Mouse (Mus musculus) olfactory bulb, adult 2 months (tissue): Measurements from ENCODE around the gene Dhrs11. TPM values are rescaled to one million over a fixed set of nuclear protein-coding genes. Genes with fewer than 3 reads are reported as not detected.
A peak's percentile ranks its signal among the peaks of the same experiment; 100 is the strongest.

Experiments used
- H3K27ac ChIP-seq: fragments of 200-500 bp; 2 replicates; pipeline ENCODE4 v1.5.1; 2012; ENCODE audit warnings: low read depth, low read length; ENCODE audit not compliant: insufficient read depth
- H3K4me1 ChIP-seq: fragments of 200-500 bp; 2 replicates; pipeline ENCODE4 v1.6.1; 2012; ENCODE audit warnings: low read length; ENCODE audit not compliant: control insufficient read depth, insufficient read depth
- H3K4me3 ChIP-seq: fragments of 200-500 bp; 2 replicates; pipeline ENCODE4 v1.5.1; 2012; ENCODE audit warnings: mild to moderate bottlenecking, low read depth, low read length, moderate library complexity; ENCODE audit not compliant: insufficient read depth
- CTCF ChIP-seq: fragments of 200-500 bp; IDR thresholded peaks from 2 replicates; pipeline ENCODE4 v1.5.1; 2012; ENCODE audit warnings: low read depth, mild to moderate bottlenecking, low read length, moderate library complexity; ENCODE audit not compliant: insufficient read depth
- POLR2A ChIP-seq: fragments of 200-500 bp; IDR thresholded peaks from 2 replicates; pipeline ENCODE4 v1.6.1; 2012; ENCODE audit warnings: mild to moderate bottlenecking, low read depth, low read length, moderate library complexity; ENCODE audit not compliant: insufficient read depth
- WGBS: fragments of 180-500 bp; shearing (Covaris S2); methylation state at CpG from one replicate; pipeline ENCODE4 v1.1.7; 2018; 5-methylcytosine and 5-hydroxymethylcytosine counted together
- polyA plus RNA-seq: library from polyadenylated mRNA; stranded (reverse); fragments of >200 nt; gene quantifications from 2 replicates; pipeline ENCODE4 v1.2.4, GENCODE M21; 2012; ENCODE audit warnings: low replicate concordance; ENCODE audit not compliant: missing spikeins, insufficient read depth, insufficient read length

Gene Dhrs11
- polyA plus RNA-seq, 1 experiment = not detected

DNA sequence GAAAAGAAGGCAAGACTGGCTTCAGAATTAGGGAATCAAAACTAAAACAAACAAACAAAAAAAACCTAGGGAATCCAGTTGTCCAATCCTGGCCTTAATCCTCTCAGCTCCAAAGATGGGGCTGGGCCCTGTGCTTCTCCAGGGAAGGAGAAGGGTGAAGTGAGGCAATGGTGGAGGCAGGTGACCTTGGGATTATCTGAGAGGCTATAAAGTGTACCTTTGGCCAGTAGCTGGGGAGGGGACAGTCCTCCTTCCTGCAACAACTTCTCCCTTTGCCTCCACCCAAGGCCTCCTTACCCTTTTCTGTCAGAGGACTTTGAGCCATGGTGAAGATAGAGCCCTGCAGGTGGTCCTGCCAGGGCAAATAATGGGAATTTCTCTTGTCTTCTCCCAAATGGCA is 1.3 kb downstream of the Dhrs11 start:
- Histone ChIP-seq H3K4me3 (no peak overlapping the region), H3K27ac (no peak overlapping the region)
- no peak for TF ChIP-seq POLR2A
- no peak for TF ChIP-seq CTCF

DNA sequence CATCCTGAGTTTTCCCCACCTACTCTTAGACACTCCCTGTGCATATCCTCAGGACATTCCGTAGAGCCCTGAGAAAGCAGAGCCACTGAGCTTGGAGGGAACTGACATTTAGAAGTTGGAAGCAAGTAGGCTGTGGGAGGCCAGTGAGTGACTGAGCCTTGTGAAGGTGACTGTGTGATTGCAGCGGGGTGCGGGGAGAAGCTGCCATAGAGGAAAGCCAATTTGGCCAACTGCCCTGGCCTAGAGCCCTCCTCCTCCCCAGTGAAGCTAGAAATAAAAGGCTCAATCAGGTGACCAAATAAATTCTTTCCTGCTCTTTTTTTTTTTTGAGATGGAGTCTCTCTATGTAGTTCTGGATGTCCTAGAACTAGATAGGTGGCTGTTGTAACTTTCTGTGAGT is 2.6 kb downstream of the Dhrs11 start:
- WGBS = 27% methylated on average over 3 of the region's 3 CpGs
- Histone ChIP-seq H3K4me3 (no peak overlapping the region), H3K4me1 (peaks cover 9% of the 10 kb centered on the region), H3K27ac (no peak overlapping the region)
- TF ChIP-seq CTCF = no peak
- TF ChIP-seq POLR2A = no peak

More for the DNA sequence above, 1.3 kb downstream of the Dhrs11 start:
- H3K4me1 ChIP-seq = peaks cover 9% of the 10 kb centered on the region

DNA sequence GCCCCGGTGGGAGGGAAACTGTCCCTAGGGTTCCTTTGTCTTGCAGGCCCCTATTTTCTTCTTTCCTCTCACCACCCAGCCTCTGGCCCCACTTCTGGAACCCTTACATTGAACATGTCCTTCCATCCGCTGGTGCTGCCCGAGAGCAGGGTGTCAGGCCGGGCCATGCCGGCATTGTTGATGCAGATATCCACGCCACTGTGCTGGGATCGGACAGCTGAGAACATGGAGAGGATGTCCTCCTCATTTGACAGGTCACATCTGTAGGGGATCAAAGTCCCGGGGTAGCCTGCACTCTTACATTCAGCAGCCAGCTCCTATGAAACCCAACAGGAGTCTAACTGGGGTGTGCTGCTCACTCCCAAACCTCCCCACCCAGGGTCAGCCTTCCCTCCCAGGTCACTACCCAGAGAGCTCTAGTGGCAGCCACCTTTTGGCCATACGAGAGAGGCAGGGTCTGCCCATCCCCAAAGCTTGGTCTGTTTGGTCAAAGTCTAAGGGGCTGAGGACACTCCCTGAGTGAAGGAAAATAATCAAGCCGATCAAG is 3.5 kb downstream of the Dhrs11 start:
- no peak overlapping the region for H3K4me3 ChIP-seq
- 93% methylated on average over 10 of the region's 10 CpGs for WGBS
- H3K27ac ChIP-seq = no peak overlapping the region
- TF ChIP-seq CTCF (no peak), POLR2A (no peak)
- peaks cover 9% of the 10 kb centered on the region for H3K4me1 ChIP-seq

DNA sequence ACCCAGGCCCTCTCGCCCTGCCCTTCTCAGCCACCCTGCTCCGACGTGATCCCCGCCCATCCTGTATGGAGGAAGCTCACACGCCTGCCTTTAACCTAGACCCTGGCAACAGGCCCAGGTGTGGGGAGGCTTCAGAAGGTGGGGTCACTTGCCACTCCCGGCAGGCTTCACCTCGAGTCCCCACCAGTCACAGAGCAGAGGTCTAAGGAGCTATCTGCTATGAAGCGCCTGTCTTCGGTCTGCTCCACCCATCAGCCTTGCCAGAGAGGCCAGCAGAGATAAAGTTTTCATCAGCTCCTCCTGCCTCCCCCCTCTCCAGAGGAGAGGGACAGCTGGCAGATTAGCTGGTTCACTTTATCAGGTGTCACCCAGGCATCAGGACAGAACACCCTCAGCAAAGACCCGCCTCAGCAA is 5.3 kb downstream of the Dhrs11 start:
- Histone ChIP-seq H3K4me1 (peaks cover 5% of the 10 kb centered on the region), H3K27ac (no peak overlapping the region), H3K4me3 (no peak overlapping the region)
- 80% methylated on average over 10 of the region's 10 CpGs for WGBS
- TF ChIP-seq POLR2A (no peak), CTCF (no peak)

DNA sequence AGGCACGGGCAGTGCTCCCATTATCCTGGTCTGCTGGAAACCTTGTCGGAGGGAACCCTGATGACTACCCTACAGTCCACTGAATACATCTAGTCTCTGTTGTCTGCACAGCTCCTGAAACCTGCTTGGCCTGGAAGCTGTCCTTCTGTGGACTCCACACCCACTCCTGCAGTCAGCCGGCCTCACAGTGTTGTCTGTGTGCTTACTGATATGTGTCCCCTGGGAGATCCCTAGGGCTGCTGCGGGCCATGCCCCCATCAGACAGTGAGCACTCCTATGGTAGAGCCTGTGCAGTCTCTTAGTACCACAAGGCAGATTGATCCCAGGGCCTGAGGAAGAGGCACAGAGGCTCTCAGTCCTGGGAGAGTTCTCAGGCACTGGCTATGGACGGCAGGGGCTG is 6.3 kb downstream of the Dhrs11 start:
- TF ChIP-seq POLR2A = no peak
- no peak for TF ChIP-seq CTCF
- 93% methylated on average over 5 of the region's 5 CpGs for WGBS
- Histone ChIP-seq H3K4me3 (no peak overlapping the region), H3K27ac (no peak overlapping the region), H3K4me1 (peaks cover 3% of the 10 kb centered on the region)

DNA sequence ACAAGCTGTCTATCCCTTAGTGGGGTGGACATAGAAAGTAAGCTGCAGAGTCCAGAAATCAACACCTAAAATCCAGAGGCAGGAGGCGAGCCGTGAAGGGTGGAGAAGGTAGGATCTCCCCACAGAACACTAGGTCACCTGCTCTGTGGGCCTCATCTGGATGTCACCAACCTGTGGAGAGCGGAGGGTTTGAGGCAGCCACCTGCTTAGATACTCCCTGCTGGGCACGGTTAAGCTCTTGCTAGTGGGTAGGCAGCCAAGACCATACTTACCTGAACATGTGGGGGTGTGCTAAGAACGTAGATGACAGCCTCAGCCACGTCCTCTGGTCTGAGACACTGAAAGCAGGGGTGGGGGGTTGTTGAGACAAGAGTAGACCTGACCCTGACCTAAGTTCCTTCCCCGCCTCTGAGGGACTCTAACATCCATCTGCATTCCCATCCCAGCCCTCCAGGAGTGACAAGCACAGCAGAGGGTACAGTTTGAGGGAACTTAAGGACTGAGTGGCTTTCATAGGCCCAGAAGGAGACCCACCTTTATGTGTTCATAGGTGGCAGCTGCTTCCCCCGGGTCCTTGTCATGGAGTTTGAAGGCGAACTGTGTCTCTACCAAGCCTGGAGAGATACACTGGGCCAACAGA is 7.5 kb downstream of the Dhrs11 start:
- 91% methylated on average over 9 of the region's 9 CpGs for WGBS

DNA sequence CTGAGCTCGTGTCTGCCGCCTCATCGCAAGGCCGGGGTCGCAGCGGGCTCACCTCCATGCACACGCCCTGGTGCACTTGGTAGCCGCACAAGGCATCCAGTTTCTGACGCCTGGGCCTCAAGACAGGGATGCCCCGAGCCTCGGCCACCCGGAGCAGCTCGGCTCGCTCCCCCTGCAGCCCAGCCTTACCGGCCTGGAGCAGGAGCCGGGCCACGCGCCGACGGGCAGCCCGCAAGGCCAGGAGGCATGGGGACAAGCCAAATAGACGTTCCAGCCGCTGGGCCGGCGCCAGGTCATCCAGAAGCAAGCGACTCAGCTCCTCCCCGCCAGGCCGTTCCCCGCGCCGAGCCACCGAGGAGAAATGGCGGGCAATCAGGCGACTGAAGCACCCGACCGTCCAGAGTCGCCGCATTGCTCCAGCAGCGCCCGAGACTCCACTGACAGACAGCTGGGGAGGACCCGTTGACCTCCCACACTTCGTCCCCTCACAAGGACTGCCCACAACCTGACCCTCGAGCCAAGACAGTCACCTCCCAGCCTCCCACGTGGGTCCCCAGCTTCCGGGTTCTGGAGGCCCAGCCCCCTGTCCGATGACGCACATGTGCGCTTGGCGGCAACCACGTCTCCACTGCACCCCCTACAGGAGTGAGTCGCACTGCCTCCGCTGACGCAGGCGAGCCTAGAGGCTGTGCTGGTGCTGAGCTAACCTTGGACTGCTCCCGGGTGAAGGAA is 9.7 kb downstream of the Dhrs11 start, which contains the start of gene Mrm1:
TSS of gene Mrm1 (minus strand) at position 555 of the 732 bp plus-strand sequence.
- peaks cover 3% of the 10 kb centered on the region for H3K4me1 ChIP-seq
- peak; percentile 15; the same call in 1 of the 2 replicates for TF ChIP-seq POLR2A
- TF ChIP-seq CTCF = peak; percentile 63; the same call in 1 of the 2 replicates
- under 1% methylated on average over 55 of the region's 55 CpGs for WGBS
- H3K4me3 ChIP-seq = peak within 1 kb of the TSS; percentile 71
- peak within 1 kb of the TSS; percentile 23; the same call in 1 of the 2 replicates for H3K27ac ChIP-seq

More for the DNA sequence above, 7.5 kb downstream of the Dhrs11 start:
- Histone ChIP-seq H3K27ac (no peak overlapping the region), H3K4me3 (no peak overlapping the region), H3K4me1 (peaks cover 3% of the 10 kb centered on the region)
- no peak for TF ChIP-seq CTCF
- TF ChIP-seq POLR2A = no peak

DNA sequence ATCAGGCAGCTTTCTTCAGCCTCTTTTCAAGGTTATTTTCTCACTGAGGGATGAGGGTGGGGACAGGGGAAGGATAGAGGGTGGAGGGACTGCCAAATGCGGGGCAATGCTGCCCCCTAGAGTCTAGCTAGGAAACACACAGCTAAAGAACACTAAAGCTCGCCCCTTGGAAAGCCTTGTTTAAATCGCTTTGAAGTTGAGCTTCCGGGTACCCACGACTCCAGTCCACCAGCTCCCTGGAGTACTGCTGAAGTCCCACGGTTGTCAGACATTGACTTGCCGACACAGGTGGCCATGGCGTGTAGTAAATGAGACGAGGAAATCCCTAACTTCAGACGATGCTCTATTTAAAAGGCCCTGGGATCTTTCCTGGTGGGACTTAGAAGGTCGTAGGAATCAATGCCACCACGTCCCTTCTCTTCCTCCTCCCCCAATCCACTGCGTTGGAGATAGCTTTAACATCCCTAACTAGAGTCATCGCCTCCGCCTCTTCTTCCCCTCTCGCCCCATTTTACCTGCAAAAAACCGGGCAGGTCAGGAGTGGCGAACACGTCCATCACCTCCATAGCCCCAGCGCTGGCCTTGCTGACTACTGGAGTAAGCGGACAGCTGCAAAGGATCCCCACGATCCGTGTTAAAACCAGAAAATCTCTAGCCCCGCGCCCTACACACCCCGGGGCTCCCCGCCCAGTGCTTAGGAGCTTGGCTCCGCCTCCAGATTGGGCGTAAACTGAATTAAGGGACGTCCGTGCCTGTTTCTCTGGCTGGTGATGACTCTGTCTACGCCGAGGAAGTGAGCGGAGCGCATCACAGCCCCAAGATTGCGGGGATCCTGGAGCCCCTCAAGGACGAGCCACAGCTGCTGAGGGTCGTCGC is 10.5 kb downstream of the Dhrs11 start:
- TF ChIP-seq POLR2A (no peak), CTCF (0 out of 2 replicates have a peak, but pooled peaks have one; percentile 38)
- Histone ChIP-seq H3K4me3 (peak overlapping the region; percentile 71), H3K4me1 (peaks cover 3% of the 10 kb centered on the region), H3K27ac (no peak overlapping the region)
- under 1% methylated on average over 39 of the region's 39 CpGs for WGBS

DNA sequence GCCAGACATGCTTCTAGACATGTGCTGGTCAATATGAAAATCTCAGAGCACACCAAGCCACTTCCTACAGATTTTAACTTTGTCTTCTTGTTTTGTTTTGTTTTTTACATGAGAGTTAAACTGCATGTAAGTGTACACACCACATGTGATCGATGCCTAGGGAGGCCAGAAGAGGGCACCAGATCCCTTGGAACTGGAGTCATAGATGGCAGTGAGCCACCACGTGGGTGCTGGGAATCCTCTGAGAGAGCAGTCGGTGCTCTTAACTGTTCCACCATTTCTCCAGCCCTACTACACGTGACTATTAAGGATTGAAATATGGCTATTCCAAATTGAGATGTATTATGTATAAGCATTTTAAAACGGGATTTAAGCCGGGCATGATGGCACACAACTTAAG is 11.4 kb downstream of the Dhrs11 start:
- H3K4me3 ChIP-seq = no peak overlapping the region
- peaks cover 3% of the 10 kb centered on the region for H3K4me1 ChIP-seq
- no peak overlapping the region for H3K27ac ChIP-seq
- TF ChIP-seq CTCF (no peak), POLR2A (no peak)
- WGBS = 82% methylated on average over 6 of the region's 6 CpGs
